Mouse (Mus musculus): ENCODE results near the gene Tsc1. TPM values are rescaled to one million over a fixed set of nuclear protein-coding genes. Genes with fewer than 3 reads are reported as not detected.

The Tsc1 gene
- polyA plus RNA-seq, 1 experiment from 2014 or later = 40.3 TPM

- Histone ChIP-seq H3K4me3 (no peak overlapping the region), H3K4me2 (no peak overlapping the region), H3K27ac (no peak overlapping the region), H3K36me3 (replicated peaks) (no peaks in the 10 kb centered on the region), H3K9ac (no peak overlapping the region), H3K4me1 (no peaks in the 10 kb centered on the region), H3K9me3 (no peaks in the 10 kb centered on the region), H3K27me3 (replicated peaks) (peaks cover 15% of the 10 kb centered on the region)
- ATAC-seq (replicated peaks) = no peak
- WGBS = 87% methylated on average over 6 of the region's 6 CpGs
These were observed 22.2 kb upstream of the Tsc1 start for GRCm38 (mm10) chr2:28618777-28619336.

- WGBS = 88% methylated on average over 6 of the region's 6 CpGs
- Histone ChIP-seq H3K4me2 (no peak overlapping the region), H3K9ac (no peak overlapping the region), H3K27me3 (replicated peaks) (peaks cover 15% of the 10 kb centered on the region), H3K4me1 (no peaks in the 10 kb centered on the region), H3K4me3 (no peak overlapping the region), H3K36me3 (replicated peaks) (no peaks in the 10 kb centered on the region), H3K27ac (no peak overlapping the region), H3K9me3 (no peaks in the 10 kb centered on the region)
- ATAC-seq (replicated peaks) = no peak
These were observed 21.7 kb upstream of the Tsc1 start for GRCm38 (mm10) chr2:28619369-28619768.

GRCm38 (mm10) chr2:28620522-28620921, 20.5 kb upstream of the Tsc1 start:
- WGBS = 68% methylated on average over 10 of the region's 10 CpGs

GRCm38 (mm10) chr2:28621111-28621510, 19.9 kb upstream of the Tsc1 start:
- Histone ChIP-seq H3K27me3 (replicated peaks) (peaks cover 15% of the 10 kb centered on the region), H3K4me3 (no peak overlapping the region), H3K4me2 (no peak overlapping the region), H3K4me1 (no peaks in the 10 kb centered on the region), H3K36me3 (replicated peaks) (no peaks in the 10 kb centered on the region), H3K9ac (no peak overlapping the region), H3K27ac (no peak overlapping the region), H3K9me3 (no peaks in the 10 kb centered on the region)
- WGBS = 30% methylated on average over 2 of the region's 2 CpGs
- no peak for ATAC-seq (replicated peaks)

More at GRCm38 (mm10) chr2:28620522-28620921, 20.5 kb upstream of the Tsc1 start:
- no peak for ATAC-seq (replicated peaks)
- Histone ChIP-seq H3K27me3 (replicated peaks) (peaks cover 15% of the 10 kb centered on the region), H3K4me2 (no peak overlapping the region), H3K4me3 (no peak overlapping the region), H3K9ac (no peak overlapping the region), H3K36me3 (replicated peaks) (no peaks in the 10 kb centered on the region), H3K27ac (no peak overlapping the region), H3K4me1 (no peaks in the 10 kb centered on the region), H3K9me3 (no peaks in the 10 kb centered on the region)

- ATAC-seq (replicated peaks) = no peak
These were observed 19.3 kb upstream of the Tsc1 start, which contains the start of gene Gfi1b for GRCm38 (mm10) chr2:28621664-28622171. Gene Gfi1b (minus strand): TSS chr2:28621982.

GRCm38 (mm10) chr2:28622521-28623124, 18.4 kb upstream of the Tsc1 start:
- no peaks in the 10 kb centered on the region for H3K4me1 ChIP-seq
- 27% methylated on average over 10 of the region's 10 CpGs for WGBS

More at GRCm38 (mm10) chr2:28621664-28622171, 19.3 kb upstream of the Tsc1 start, which contains the start of gene Gfi1b:
- Histone ChIP-seq H3K4me3 (no peak within 1 kb of the TSS), H3K27me3 (replicated peaks) (peaks cover 15% of the 10 kb centered on the region), H3K4me2 (no peak within 1 kb of the TSS), H3K27ac (no peak within 1 kb of the TSS), H3K9ac (no peak within 1 kb of the TSS), H3K9me3 (no peaks in the 10 kb centered on the region), H3K36me3 (replicated peaks) (no peaks in the 10 kb centered on the region), H3K4me1 (no peaks in the 10 kb centered on the region)
- 7% methylated on average over 16 of the region's 16 CpGs for WGBS

GRCm38 (mm10) chr2:28624870-28625269, 16.2 kb upstream of the Tsc1 start:
- no peak for ATAC-seq (replicated peaks)
- WGBS = 87% methylated on average over 3 of the region's 3 CpGs
- Histone ChIP-seq H3K27me3 (replicated peaks) (peaks cover 15% of the 10 kb centered on the region), H3K4me2 (no peak overlapping the region), H3K4me1 (no peaks in the 10 kb centered on the region), H3K27ac (no peak overlapping the region), H3K9ac (no peak overlapping the region), H3K9me3 (no peaks in the 10 kb centered on the region), H3K4me3 (no peak overlapping the region), H3K36me3 (replicated peaks) (no peaks in the 10 kb centered on the region)

More at GRCm38 (mm10) chr2:28622521-28623124, 18.4 kb upstream of the Tsc1 start:
- Histone ChIP-seq H3K9me3 (no peaks in the 10 kb centered on the region), H3K4me3 (no peak overlapping the region), H3K27ac (no peak overlapping the region), H3K27me3 (replicated peaks) (peaks cover 15% of the 10 kb centered on the region), H3K36me3 (replicated peaks) (no peaks in the 10 kb centered on the region), H3K9ac (no peak overlapping the region), H3K4me2 (no peak overlapping the region)
- ATAC-seq (replicated peaks) = no peak

- Histone ChIP-seq H3K27ac (no peak overlapping the region), H3K4me3 (no peak overlapping the region), H3K4me2 (no peak overlapping the region), H3K9me3 (no peaks in the 10 kb centered on the region), H3K27me3 (replicated peaks) (peaks cover 9% of the 10 kb centered on the region), H3K9ac (no peak overlapping the region), H3K4me1 (no peaks in the 10 kb centered on the region), H3K36me3 (replicated peaks) (no peaks in the 10 kb centered on the region)
- no peak for ATAC-seq (replicated peaks)
- WGBS = 64% methylated on average over 3 of the region's 3 CpGs
These were observed 15.0 kb upstream of the Tsc1 start for GRCm38 (mm10) chr2:28626038-28626437.

GRCm38 (mm10) chr2:28628053-28628452, 13.0 kb upstream of the Tsc1 start:
- no peak overlapping the region for H3K9ac ChIP-seq
- no peak overlapping the region for H3K27ac ChIP-seq
- no peak for ATAC-seq (replicated peaks)
- no peaks in the 10 kb centered on the region for H3K27me3 ChIP-seq (replicated peaks)
- no peaks in the 10 kb centered on the region for H3K9me3 ChIP-seq
- no peaks in the 10 kb centered on the region for H3K36me3 ChIP-seq (replicated peaks)
- no peak overlapping the region for H3K4me3 ChIP-seq
- no peaks in the 10 kb centered on the region for H3K4me1 ChIP-seq
- no peak overlapping the region for H3K4me2 ChIP-seq
- WGBS = 58% methylated on average over 2 of the region's 2 CpGs

GRCm38 (mm10) chr2:28629911-28630381, 11.1 kb upstream of the Tsc1 start:
- Histone ChIP-seq H3K9me3 (no peaks in the 10 kb centered on the region), H3K27me3 (replicated peaks) (no peaks in the 10 kb centered on the region), H3K27ac (no peak overlapping the region), H3K9ac (no peak overlapping the region), H3K4me3 (no peak overlapping the region), H3K36me3 (replicated peaks) (no peaks in the 10 kb centered on the region), H3K4me2 (no peak overlapping the region), H3K4me1 (no peaks in the 10 kb centered on the region)
- ATAC-seq (replicated peaks) = no peak
- 40% methylated on average over 4 of the region's 4 CpGs for WGBS

GRCm38 (mm10) chr2:28632626-28633025, 8.4 kb upstream of the Tsc1 start:
- Histone ChIP-seq H3K4me1 (no peaks in the 10 kb centered on the region), H3K27me3 (replicated peaks) (no peaks in the 10 kb centered on the region), H3K4me3 (no peak overlapping the region), H3K36me3 (replicated peaks) (no peaks in the 10 kb centered on the region), H3K9me3 (no peaks in the 10 kb centered on the region), H3K4me2 (no peak overlapping the region), H3K27ac (no peak overlapping the region), H3K9ac (no peak overlapping the region)
- 39% methylated on average over 1 of the region's 1 CpGs for WGBS
- ATAC-seq (replicated peaks) = no peak

- H3K9ac ChIP-seq = no peak overlapping the region
- no peak for ATAC-seq (replicated peaks)
These were observed 7.9 kb upstream of the Tsc1 start for GRCm38 (mm10) chr2:28633136-28633535.

GRCm38 (mm10) chr2:28635199-28635598, 5.8 kb upstream of the Tsc1 start:
- no peaks in the 10 kb centered on the region for H3K36me3 ChIP-seq (replicated peaks)
- no peaks in the 10 kb centered on the region for H3K27me3 ChIP-seq (replicated peaks)
- H3K9me3 ChIP-seq = no peaks in the 10 kb centered on the region
- H3K27ac ChIP-seq = no peak overlapping the region
- peaks cover 6% of the 10 kb centered on the region for H3K4me1 ChIP-seq
- no peak for ATAC-seq (replicated peaks)
- no peak overlapping the region for H3K4me3 ChIP-seq
- WGBS = 93% methylated on average over 1 of the region's 1 CpGs
- no peak overlapping the region for H3K4me2 ChIP-seq
- no peak overlapping the region for H3K9ac ChIP-seq

More at GRCm38 (mm10) chr2:28633136-28633535, 7.9 kb upstream of the Tsc1 start:
- no peak overlapping the region for H3K4me3 ChIP-seq
- no peak overlapping the region for H3K27ac ChIP-seq
- no peaks in the 10 kb centered on the region for H3K4me1 ChIP-seq
- H3K36me3 ChIP-seq (replicated peaks) = no peaks in the 10 kb centered on the region
- no peak overlapping the region for H3K4me2 ChIP-seq
- 57% methylated on average over 4 of the region's 4 CpGs for WGBS
- H3K9me3 ChIP-seq = no peaks in the 10 kb centered on the region
- H3K27me3 ChIP-seq (replicated peaks) = no peaks in the 10 kb centered on the region

Measured in midbrain, embryonic 15.5 days (tissue).